Mouse (Mus musculus): ENCODE measurements around the gene Olfr1389. TPM values are rescaled to one million over a fixed set of nuclear protein-coding genes. Genes with fewer than 3 reads are reported as not detected.

Olfr1389 gene
- not detected for total RNA-seq (2023)

GRCm38 (mm10) chr11:49422767-49423166, at the start of gene Olfr1389:
TSS of gene Olfr1389 (plus strand) at chr11:49423067.

DNA sequence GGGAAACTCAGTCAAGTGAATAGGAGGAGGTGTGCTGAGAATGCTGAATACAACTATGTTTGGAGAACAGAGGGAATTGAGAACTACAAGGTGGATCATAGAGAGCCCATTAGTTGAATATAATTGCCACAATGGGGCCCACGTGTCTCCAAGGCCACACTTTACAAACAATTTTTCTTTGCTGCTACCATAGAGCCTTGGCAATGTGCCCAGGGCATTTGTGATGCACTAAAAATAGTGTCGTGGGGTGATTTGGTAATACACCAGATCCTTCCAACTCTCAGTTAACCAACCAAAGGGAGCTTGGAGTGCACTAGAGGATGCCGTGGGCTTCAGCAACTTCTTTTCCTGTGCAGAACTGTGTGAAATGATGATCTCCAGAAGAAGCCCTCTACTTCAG, 13.5 kb downstream of the Olfr1389 start, which contains the start of gene Olfr1388:
TSS of gene Olfr1388 (plus strand) at position 214 of the 400 bp plus-strand sequence.

DNA sequence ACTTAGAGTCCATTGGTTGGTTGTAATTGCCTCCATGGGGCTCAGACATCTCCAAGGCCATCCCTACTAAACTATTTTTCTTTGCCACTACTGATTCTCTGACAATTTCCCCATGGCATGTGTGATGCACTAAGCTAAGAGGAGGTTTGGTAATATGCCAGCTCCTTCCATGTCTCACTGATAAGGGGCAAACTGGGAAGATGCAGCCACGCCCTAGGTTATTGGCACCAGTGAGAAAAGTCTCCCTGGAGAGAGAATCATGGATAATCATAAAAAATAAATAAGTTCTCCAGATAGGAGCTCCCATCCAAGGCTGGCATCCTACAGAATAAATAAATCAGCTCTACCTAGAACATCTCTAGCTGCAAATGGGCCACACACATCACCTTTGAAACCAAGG, 32.2 kb downstream of the Olfr1389 start, which contains the start of gene Olfr1387:
TSS of gene Olfr1387 (plus strand) at position 301 of the 400 bp plus-strand sequence.

GRCm38 (mm10) chr11:49464746-49465145, 41.9 kb downstream of the Olfr1389 start, which contains the start of gene Olfr1386:
TSS of gene Olfr1386 (plus strand) at chr11:49465046.

Other genes starting within 250 kb of the Olfr1389 start
- under 1 TPM in 1 of 2 experiments, not detected in 1; 0.32 TPM for gene Btnl9, start 235.9 kb upstream of the Olfr1389 start, total RNA-seq (2023)
- gene Zfp62, start 219.8 kb upstream of the Olfr1389 start, total RNA-seq (2023) = 100 to 1,000 TPM in 1 of 2 experiments, 10 to 100 TPM in 1; 99.5 to 102 TPM
- gene Mgat1, start 178.9 kb upstream of the Olfr1389 start, total RNA-seq (2023) = 10 to 100 TPM; 64.0 TPM
- gene Olfr1393, start 144.8 kb upstream of the Olfr1389 start, total RNA-seq (2023) = under 1 TPM; 0.18 to 0.73 TPM
- not detected for gene Olfr1392, start 137.8 kb upstream of the Olfr1389 start, total RNA-seq (2023)
- gene Olfr10, start 118.3 kb upstream of the Olfr1389 start, total RNA-seq (2023) = not detected
- gene Olfr1391, start 100.3 kb upstream of the Olfr1389 start, total RNA-seq (2023) = not detected
- not detected for gene Olfr1390, start 87.9 kb upstream of the Olfr1389 start, total RNA-seq (2023)
- under 1 TPM; 0.52 to 0.74 TPM for gene Olfr1388, start 13.6 kb downstream of the Olfr1389 start, total RNA-seq (2023)
- gene Olfr1387, start 32.3 kb downstream of the Olfr1389 start, total RNA-seq (2023) = not detected
- gene Olfr1386, start 42.0 kb downstream of the Olfr1389 start, total RNA-seq (2023) = not detected
- gene Olfr1385, start 66.0 kb downstream of the Olfr1389 start, total RNA-seq (2023) = not detected
- gene Olfr1384, start 83.7 kb downstream of the Olfr1389 start, total RNA-seq (2023) = not detected
- not detected for gene Olfr1383, start 96.6 kb downstream of the Olfr1389 start, total RNA-seq (2023)
- not detected for gene Olfr1382, start 105.2 kb downstream of the Olfr1389 start, total RNA-seq (2023)
- not detected for gene Olfr1381, start 120.4 kb downstream of the Olfr1389 start, total RNA-seq (2023)
- gene Olfr1380, start 133.8 kb downstream of the Olfr1389 start, total RNA-seq (2023) = not detected
- not detected for gene Flt4, start 186.2 kb downstream of the Olfr1389 start, total RNA-seq (2023)
- gene Scgb3a1, start 240.5 kb downstream of the Olfr1389 start, total RNA-seq (2023) = not detected